Mouse (Mus musculus) hindbrain, embryonic 15.5 days (tissue): ENCODE results near the gene Stxbp5. TPM values are rescaled to one million over a fixed set of nuclear protein-coding genes. Genes with fewer than 3 reads are reported as not detected.

Source experiments
- ATAC-seq: fragments of 200-750 bp; cut with Nextera tagmentation; 2 replicates; pipeline ENCODE4 v1.8.0; 2017; ENCODE audit warnings: low read depth, moderate number of reproducible peaks, moderate TSS enrichment; ENCODE audit not compliant: low FRiP score
- H3K27ac ChIP-seq: fragments of 300-500 bp; sonication (generic); replicated peaks from 2 replicates; pipeline ENCODE4 v1.5.1; 2015; ENCODE audit warnings: mild to moderate bottlenecking, inconsistent platforms
- H3K27me3 ChIP-seq: fragments of 300-500 bp; sonication (generic); 2 replicates; pipeline ENCODE4 v1.6.1; 2015; ENCODE audit warnings: control low read depth, inconsistent platforms
- H3K36me3 ChIP-seq: fragments of 300-500 bp; sonication (generic); 2 replicates; pipeline ENCODE4 v1.6.1; 2015; ENCODE audit warnings: control low read depth, inconsistent platforms
- H3K4me1 ChIP-seq: fragments of 300-500 bp; sonication (generic); replicated peaks from 2 replicates; pipeline ENCODE4 v1.6.1; 2015; ENCODE audit warnings: control low read depth, inconsistent platforms
- H3K4me2 ChIP-seq: fragments of 300-500 bp; sonication (generic); 2 replicates; pipeline ENCODE4 v1.6.1; 2015; ENCODE audit warnings: moderate library complexity, mild to moderate bottlenecking, inconsistent platforms
- H3K4me3 ChIP-seq: fragments of 300-500 bp; sonication (generic); 2 replicates; pipeline ENCODE4 v1.5.1; 2015; ENCODE audit warnings: mild to moderate bottlenecking, inconsistent platforms
- H3K9ac ChIP-seq: fragments of 300-500 bp; sonication (generic); 2 replicates; pipeline ENCODE4 v1.6.1; 2015; ENCODE audit warnings: inconsistent platforms
- H3K9me3 ChIP-seq: fragments of 300-500 bp; sonication (generic); 2 replicates; pipeline ENCODE4 v1.6.1; 2016; ENCODE audit warnings: control low read depth, inconsistent platforms
- WGBS: fragments of 180-500 bp; shearing (Covaris S2); methylation state at CpG from one replicate; pipeline ENCODE4 v1.1.7; 2015; 5-methylcytosine and 5-hydroxymethylcytosine counted together
- polyA plus RNA-seq: library from polyadenylated mRNA; unstranded; fragments of >200 nt; fragmentation: Nextera tagmentation; extraction: Ambion mirVana; gene quantifications from 2 replicates; pipeline ENCODE4 v1.2.1, GENCODE M21; 2015

Gene Stxbp5
- polyA plus RNA-seq, 1 experiment from 2014 or later = 8.9 TPM

DNA sequence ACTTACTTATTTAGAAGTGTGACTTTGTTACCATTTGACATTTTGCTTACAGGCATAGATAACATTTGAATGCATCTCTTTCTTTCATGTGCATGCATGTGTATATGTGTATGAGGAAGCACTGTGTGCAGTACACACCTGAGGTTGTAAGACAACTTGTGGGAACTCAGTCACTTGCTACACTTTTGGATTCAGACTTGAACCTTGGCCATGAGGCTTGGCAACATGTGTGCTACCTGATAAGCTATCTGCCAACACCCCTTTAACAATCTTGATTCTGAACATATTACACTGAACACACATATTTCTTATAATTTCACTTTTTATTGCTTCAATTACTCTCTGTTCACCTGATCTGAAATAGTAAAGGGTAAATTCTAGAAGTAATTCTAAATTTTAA is 106.5 kb downstream of the Stxbp5 start:
- peaks cover 32% of the 10 kb centered on the region for H3K36me3 ChIP-seq
- no peak overlapping the region for H3K9ac ChIP-seq
- H3K4me1 ChIP-seq = no peaks in the 10 kb centered on the region
- no peak overlapping the region for H3K4me2 ChIP-seq
- no peak for ATAC-seq
- H3K4me3 ChIP-seq = no peak overlapping the region
- no peaks in the 10 kb centered on the region for H3K9me3 ChIP-seq
- H3K27me3 ChIP-seq = no peaks in the 10 kb centered on the region
- H3K27ac ChIP-seq = no peak overlapping the region

DNA sequence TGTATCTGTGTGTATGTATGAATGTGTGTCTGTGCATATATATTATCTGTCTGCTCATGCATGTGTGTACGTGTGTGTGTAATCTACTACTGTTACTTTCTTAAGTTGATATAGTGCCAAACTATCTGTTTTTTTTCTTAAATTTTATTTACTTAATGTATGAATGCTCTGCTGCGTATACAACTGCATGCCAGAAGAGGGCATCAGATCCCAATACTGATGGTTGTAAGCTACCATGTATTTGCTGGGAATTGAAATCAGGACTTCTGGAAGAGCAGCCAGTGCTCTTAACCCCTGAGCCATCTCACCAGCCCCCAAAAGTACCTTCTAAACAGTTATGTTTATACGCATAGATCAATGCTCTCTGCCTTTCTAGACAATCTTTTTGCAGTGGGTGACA is 109.9 kb downstream of the Stxbp5 start:
- H3K9ac ChIP-seq = no peak overlapping the region
- no peaks in the 10 kb centered on the region for H3K9me3 ChIP-seq
- H3K27ac ChIP-seq = no peak overlapping the region
- H3K36me3 ChIP-seq = peaks cover 23% of the 10 kb centered on the region; the same call in 1 of the 2 replicates
- H3K27me3 ChIP-seq = no peaks in the 10 kb centered on the region
- no peak overlapping the region for H3K4me2 ChIP-seq
- no peaks in the 10 kb centered on the region for H3K4me1 ChIP-seq
- WGBS = 89% methylated on average over 3 of the region's 3 CpGs
- no peak overlapping the region for H3K4me3 ChIP-seq
- no peak for ATAC-seq

DNA sequence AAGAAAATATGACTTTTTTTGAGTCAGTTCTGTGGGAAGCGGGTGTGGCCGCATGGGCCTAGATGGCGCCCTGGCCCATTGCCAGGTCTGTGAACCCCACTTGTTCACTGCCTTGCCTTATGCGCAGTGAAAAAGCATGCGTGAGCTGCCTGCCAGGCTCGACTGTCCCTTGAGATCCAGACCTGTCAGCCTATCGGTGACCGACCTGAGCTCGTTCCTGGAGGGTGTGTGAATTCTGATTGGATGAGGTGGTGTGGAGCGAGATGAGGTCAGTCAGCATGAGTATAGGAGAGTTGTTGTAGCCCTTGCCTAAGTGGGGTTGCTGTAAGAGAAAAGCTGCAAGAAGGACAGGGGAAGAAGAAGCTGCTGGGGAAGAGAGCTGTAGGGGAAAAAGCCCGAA is 114.4 kb downstream of the Stxbp5 start:
- Histone ChIP-seq H3K9ac (no peak overlapping the region), H3K27ac (no peak overlapping the region), H3K4me3 (no peak overlapping the region), H3K27me3 (no peaks in the 10 kb centered on the region), H3K9me3 (no peaks in the 10 kb centered on the region), H3K36me3 (peaks cover 15% of the 10 kb centered on the region; the same call in 1 of the 2 replicates), H3K4me1 (no peaks in the 10 kb centered on the region), H3K4me2 (no peak overlapping the region)
- no peak for ATAC-seq
- WGBS = 89% methylated on average over 11 of the region's 11 CpGs

GRCm38 (mm10) chr10:9785651-9786050 is 115.2 kb downstream of the Stxbp5 start:
- Histone ChIP-seq H3K4me2 (no peak overlapping the region), H3K9me3 (no peaks in the 10 kb centered on the region), H3K36me3 (peaks cover 8% of the 10 kb centered on the region; the same call in 1 of the 2 replicates), H3K27me3 (no peaks in the 10 kb centered on the region), H3K4me3 (no peak overlapping the region), H3K4me1 (no peaks in the 10 kb centered on the region), H3K27ac (no peak overlapping the region), H3K9ac (no peak overlapping the region)
- no peak for ATAC-seq
- WGBS = 84% methylated on average over 6 of the region's 6 CpGs

GRCm38 (mm10) chr10:9779864-9780263 is 121.0 kb downstream of the Stxbp5 start:
- Histone ChIP-seq H3K9ac (no peak overlapping the region), H3K4me1 (no peaks in the 10 kb centered on the region), H3K27ac (no peak overlapping the region), H3K9me3 (no peaks in the 10 kb centered on the region), H3K36me3 (no peaks in the 10 kb centered on the region), H3K4me3 (no peak overlapping the region), H3K27me3 (no peaks in the 10 kb centered on the region), H3K4me2 (no peak overlapping the region)
- 59% methylated on average over 4 of the region's 4 CpGs for WGBS
- no peak for ATAC-seq

- WGBS = 66% methylated on average over 12 of the region's 12 CpGs
- H3K4me3 ChIP-seq = no peak overlapping the region
Observed at GRCm38 (mm10) chr10:9770261-9770660, 130.6 kb downstream of the Stxbp5 start.

GRCm38 (mm10) chr10:9763831-9764230 is 137.0 kb downstream of the Stxbp5 start:
- Histone ChIP-seq H3K36me3 (peaks cover 43% of the 10 kb centered on the region), H3K4me3 (no peak overlapping the region), H3K4me1 (no peaks in the 10 kb centered on the region), H3K27ac (no peak overlapping the region), H3K9me3 (no peaks in the 10 kb centered on the region), H3K9ac (no peak overlapping the region), H3K4me2 (no peak overlapping the region), H3K27me3 (no peaks in the 10 kb centered on the region)
- no peak for ATAC-seq
- WGBS = 86% methylated on average over 5 of the region's 5 CpGs

More at GRCm38 (mm10) chr10:9770261-9770660, 130.6 kb downstream of the Stxbp5 start:
- Histone ChIP-seq H3K9me3 (no peaks in the 10 kb centered on the region), H3K4me2 (no peak overlapping the region), H3K27me3 (no peaks in the 10 kb centered on the region), H3K27ac (no peak overlapping the region), H3K36me3 (peaks cover 30% of the 10 kb centered on the region), H3K9ac (no peak overlapping the region), H3K4me1 (no peaks in the 10 kb centered on the region)
- ATAC-seq = no peak

DNA sequence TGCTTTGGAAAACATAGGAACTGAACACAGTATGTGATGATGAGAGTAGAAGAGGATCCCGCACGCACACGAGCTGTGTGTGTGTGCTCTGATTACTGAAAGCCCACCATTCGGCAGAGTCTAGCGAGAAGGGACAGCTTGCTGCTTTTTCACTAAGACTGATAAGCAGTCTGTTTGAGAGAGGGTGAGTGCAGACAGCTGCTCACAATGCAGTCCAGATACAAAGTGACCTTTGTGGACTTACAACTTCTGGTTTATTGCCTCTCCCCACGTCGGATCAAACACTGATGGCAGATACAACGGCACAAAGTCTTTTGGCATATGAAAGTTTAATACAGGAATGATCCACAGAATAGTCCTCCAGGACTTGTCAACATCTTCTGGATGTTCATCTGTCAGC is 140.6 kb downstream of the Stxbp5 start:
- no peak for ATAC-seq
- Histone ChIP-seq H3K4me1 (no peaks in the 10 kb centered on the region), H3K36me3 (peaks cover 23% of the 10 kb centered on the region), H3K9ac (no peak overlapping the region), H3K4me2 (no peak overlapping the region), H3K27me3 (no peaks in the 10 kb centered on the region), H3K4me3 (no peak overlapping the region), H3K27ac (no peak overlapping the region), H3K9me3 (no peaks in the 10 kb centered on the region)
- WGBS = 88% methylated on average over 8 of the region's 8 CpGs

DNA sequence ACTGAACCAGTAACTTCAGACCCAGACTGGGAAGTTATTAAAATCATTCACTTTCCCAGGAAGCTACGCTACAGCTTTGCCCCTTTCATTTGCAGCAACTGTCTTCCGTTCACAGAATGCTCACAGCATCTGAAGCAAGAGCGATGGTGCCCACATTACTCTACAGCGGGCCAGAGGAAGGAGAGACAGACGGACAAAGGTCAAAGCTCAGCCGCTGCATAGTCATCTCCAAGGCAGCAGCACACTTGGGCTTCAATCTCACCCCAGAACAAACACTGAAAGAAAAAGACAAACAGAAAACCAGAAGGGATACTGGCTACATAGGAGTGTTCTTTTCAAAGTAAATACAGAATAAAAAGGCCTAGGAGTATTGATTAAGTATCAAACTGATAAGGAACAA is 144.3 kb downstream of the Stxbp5 start:
- Histone ChIP-seq H3K4me2 (no peak overlapping the region), H3K27me3 (no peaks in the 10 kb centered on the region), H3K4me1 (no peaks in the 10 kb centered on the region), H3K36me3 (peaks cover 19% of the 10 kb centered on the region), H3K9me3 (no peaks in the 10 kb centered on the region), H3K9ac (no peak overlapping the region), H3K4me3 (no peak overlapping the region), H3K27ac (no peak overlapping the region)
- ATAC-seq = no peak
- WGBS = 66% methylated on average over 6 of the region's 6 CpGs

DNA sequence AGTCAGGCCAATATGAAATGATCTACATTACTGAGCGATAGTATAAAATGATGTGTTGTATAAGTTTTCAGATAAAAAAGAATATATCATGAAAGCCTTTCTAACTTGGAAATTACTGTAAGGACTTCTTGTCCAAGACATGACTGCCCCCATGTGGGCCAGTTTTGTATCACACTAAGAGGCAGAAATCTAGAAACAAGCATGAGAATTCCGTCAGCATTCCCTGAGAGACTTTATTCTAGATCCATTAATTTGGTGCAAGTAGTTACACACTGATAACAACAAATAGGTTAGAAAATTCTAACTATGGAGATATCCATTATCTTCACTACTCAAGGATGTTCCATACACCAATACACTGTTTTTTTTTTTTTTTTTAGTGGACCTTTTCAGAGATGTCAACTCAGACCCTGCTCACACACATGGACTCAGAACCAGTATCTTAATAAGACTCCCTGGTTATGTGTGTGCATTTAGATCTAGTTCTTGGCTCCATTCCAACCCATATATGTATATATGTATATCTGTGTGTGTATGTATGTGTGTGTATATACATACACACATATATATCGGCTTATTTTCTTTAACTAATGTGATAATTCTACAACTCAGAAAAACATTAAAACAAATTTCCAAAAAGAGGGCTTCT is 145.9 kb downstream of the Stxbp5 start:
- Histone ChIP-seq H3K27ac (no peak overlapping the region), H3K4me1 (no peaks in the 10 kb centered on the region), H3K4me3 (no peak overlapping the region), H3K27me3 (no peaks in the 10 kb centered on the region), H3K4me2 (no peak overlapping the region), H3K36me3 (peaks cover 8% of the 10 kb centered on the region), H3K9me3 (no peaks in the 10 kb centered on the region), H3K9ac (no peak overlapping the region)
- 0 out of 2 replicates have a peak, but pooled peaks have one; percentile 19 for ATAC-seq
- WGBS = 48% methylated on average over 3 of the region's 3 CpGs

DNA sequence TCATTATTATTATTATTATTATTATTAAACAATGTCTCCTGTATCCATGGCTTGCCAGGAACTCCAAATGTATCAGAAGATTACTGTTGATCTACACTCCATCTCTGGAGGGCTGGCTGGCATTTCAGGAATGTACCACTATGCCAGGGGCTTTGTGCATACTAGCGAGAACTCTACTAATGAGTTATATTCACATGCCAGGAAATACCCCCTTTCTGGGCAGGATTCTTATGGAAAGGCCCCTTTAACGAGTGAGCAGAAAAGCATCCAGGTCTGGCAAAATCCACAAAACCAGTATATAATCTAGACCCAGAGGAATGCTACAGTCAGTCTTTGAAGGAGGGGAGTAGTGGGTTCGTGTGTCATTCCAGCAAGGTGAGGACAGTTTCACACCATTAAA is 167.0 kb downstream of the Stxbp5 start:
- no peaks in the 10 kb centered on the region for H3K9me3 ChIP-seq
- H3K4me1 ChIP-seq = no peaks in the 10 kb centered on the region
- no peaks in the 10 kb centered on the region for H3K27me3 ChIP-seq
- no peak overlapping the region for H3K27ac ChIP-seq
- no peak overlapping the region for H3K4me3 ChIP-seq
- no peaks in the 10 kb centered on the region for H3K36me3 ChIP-seq
- H3K9ac ChIP-seq = no peak overlapping the region
- no peak overlapping the region for H3K4me2 ChIP-seq
- no peak for ATAC-seq
- 78% methylated on average over 3 of the region's 3 CpGs for WGBS

GRCm38 (mm10) chr10:9732065-9732749 is 168.7 kb downstream of the Stxbp5 start:
- no peak overlapping the region for H3K4me2 ChIP-seq
- H3K9ac ChIP-seq = no peak overlapping the region
- no peaks in the 10 kb centered on the region for H3K9me3 ChIP-seq
- ATAC-seq = no peak
- no peaks in the 10 kb centered on the region for H3K36me3 ChIP-seq
- H3K27me3 ChIP-seq = no peaks in the 10 kb centered on the region
- no peaks in the 10 kb centered on the region for H3K4me1 ChIP-seq
- H3K4me3 ChIP-seq = no peak overlapping the region
- no peak overlapping the region for H3K27ac ChIP-seq
- WGBS = 67% methylated on average over 9 of the region's 9 CpGs
